Mouse (Mus musculus) CH12.LX (cell line): ENCODE measurements around the gene Rft1. TPM values are rescaled to one million over a fixed set of nuclear protein-coding genes. Genes with fewer than 3 reads are reported as not detected.
A peak's percentile ranks its signal among the peaks of the same experiment; 100 is the strongest.

Experiments used
- DNase-seq: peaks from one replicate; pipeline ENCODE4 v3.0.0-alpha.2; 2013; ENCODE audit errors: extremely low read depth
- H3K27ac ChIP-seq: 2 replicates; pipeline ENCODE4 v1.5.1; 2012; ENCODE audit warnings: low read depth, mild to moderate bottlenecking, control low read depth, moderate library complexity; ENCODE audit not compliant: insufficient read depth
- H3K27me3 ChIP-seq: replicated peaks from 2 replicates; pipeline ENCODE3; 2012; ENCODE audit warnings: inconsistent platforms
- H3K36me3 ChIP-seq, 2 experiments: replicated peaks in 1 of 2; 2 replicates each; pipeline versions ENCODE3 to v1.6.1; 2012; ENCODE audit warnings: inconsistent platforms in 1 of 2, low read length in 1 of 2, mild to moderate bottlenecking in 1 of 2, mixed read lengths in 1 of 2, moderate library complexity in 1 of 2; ENCODE audit not compliant: control insufficient read depth in 1 of 2, insufficient read depth in 1 of 2
- H3K4me1 ChIP-seq, 2 experiments: 2 replicates each; pipeline ENCODE4 v1.6.1; 2012; ENCODE audit warnings: inconsistent platforms in 1 of 2, moderate library complexity in 1 of 2; ENCODE audit not compliant: insufficient read depth in 2 of 2, control insufficient read depth in 1 of 2
- H3K4me2 ChIP-seq: 2 replicates; pipeline ENCODE4 v1.6.1; 2012; ENCODE audit warnings: low read depth, mild to moderate bottlenecking, control low read depth; ENCODE audit not compliant: poor library complexity, insufficient read depth, severe bottlenecking
- H3K4me3 ChIP-seq, 3 experiments: fragments of 150-350 bp in 1 of 3; sonication (generic) in 1 of 3; replicated peaks in 1 of 3; 2 replicates each; pipeline versions ENCODE3 to v1.5.1; 2011 to 2012; ENCODE audit warnings: low read depth in 2 of 3, low read length in 2 of 3, mild to moderate bottlenecking in 2 of 3, moderate library complexity in 2 of 3, control low read depth in 1 of 3, improper control_type of control experiment in 1 of 3, inconsistent platforms in 1 of 3, mixed read lengths in 1 of 3; ENCODE audit not compliant: poor library complexity in 1 of 3
- H3K79me2 ChIP-seq: replicated peaks from 2 replicates; pipeline ENCODE4 v1.6.1; 2012; ENCODE audit warnings: mild to moderate bottlenecking, moderate library complexity; ENCODE audit not compliant: control insufficient read depth, poor library complexity, insufficient read depth, severe bottlenecking; ENCODE audit errors: extremely low read depth
- H3K9ac ChIP-seq: 2 replicates; pipeline ENCODE4 v1.6.1; 2012; ENCODE audit warnings: low read depth, mild to moderate bottlenecking, control low read depth, moderate library complexity; ENCODE audit not compliant: insufficient read depth
- H3K9me3 ChIP-seq: replicated peaks from 2 replicates; pipeline ENCODE3; 2012; ENCODE audit warnings: low read length, inconsistent platforms, mixed read lengths
- CHD1 ChIP-seq: IDR thresholded peaks from 2 replicates; pipeline ENCODE4 v1.6.1; 2012; ENCODE audit warnings: low read depth, low read length, improper control_type of control experiment, inconsistent platforms
- CTCF ChIP-seq, 2 experiments: IDR thresholded peaks in 1 of 2; conservative IDR thresholded peaks in 1 of 2; 2 replicates each; pipeline ENCODE4 v1.5.1; 2011 to 2012; ENCODE audit warnings: low read depth in 2 of 2, low read length in 2 of 2, improper control_type of control experiment in 1 of 2, inconsistent platforms in 1 of 2, mild to moderate bottlenecking in 1 of 2, moderate library complexity in 1 of 2
- GABPA ChIP-seq: IDR thresholded peaks from 2 replicates; pipeline ENCODE4 v1.6.1; 2012; ENCODE audit warnings: low read depth, low read length, improper control_type of control experiment, inconsistent platforms; ENCODE audit not compliant: insufficient replicate concordance
- HCFC1 ChIP-seq: IDR thresholded peaks from 2 replicates; pipeline ENCODE4 v1.6.1; 2012; ENCODE audit warnings: low read depth, mild to moderate bottlenecking, inconsistent platforms, low read length, improper control_type of control experiment
- IRF4 ChIP-seq: IDR thresholded peaks from 2 replicates; pipeline ENCODE4 v1.6.1; 2014; ENCODE audit warnings: low read depth, mild to moderate bottlenecking, inconsistent platforms, low read length, improper control_type of control experiment
- JUN ChIP-seq: IDR thresholded peaks from 2 replicates; pipeline ENCODE4 v1.6.1; 2011; ENCODE audit warnings: low read depth, mild to moderate bottlenecking, low read length, improper control_type of control experiment, moderate library complexity; ENCODE audit not compliant: insufficient read depth
- JUND ChIP-seq: conservative IDR thresholded peaks from 2 replicates; pipeline ENCODE4 v1.6.1; 2011; ENCODE audit warnings: low read depth, low read length, improper control_type of control experiment
- MAFK ChIP-seq: IDR thresholded peaks from 2 replicates; pipeline ENCODE4 v1.6.1; 2011; ENCODE audit warnings: low read length, improper control_type of control experiment; ENCODE audit not compliant: insufficient replicate concordance
- MAX ChIP-seq: IDR thresholded peaks from 2 replicates; pipeline ENCODE4 v1.6.1; 2011; ENCODE audit warnings: low read length, improper control_type of control experiment
- MEF2A ChIP-seq: IDR thresholded peaks from 2 replicates; pipeline ENCODE4 v1.6.1; 2014; ENCODE audit warnings: low read depth, mild to moderate bottlenecking, inconsistent platforms, low read length, improper control_type of control experiment, borderline replicate concordance
- PAX5 ChIP-seq: IDR thresholded peaks from 2 replicates; pipeline ENCODE4 v1.6.1; 2012; ENCODE audit warnings: low read length, inconsistent platforms, mixed read lengths
- POLR2AphosphoS2 ChIP-seq: IDR thresholded peaks from 2 replicates; pipeline ENCODE4 v1.6.1; 2011; ENCODE audit warnings: low read depth, low read length, improper control_type of control experiment
- RAD21 ChIP-seq: IDR thresholded peaks from 2 replicates; pipeline ENCODE4 v1.6.1; 2011; ENCODE audit warnings: low read depth, mild to moderate bottlenecking, low read length, improper control_type of control experiment, moderate library complexity
- RCOR1 ChIP-seq: conservative IDR thresholded peaks from 2 replicates; pipeline ENCODE4 v1.6.1; 2012; ENCODE audit warnings: low read depth, mild to moderate bottlenecking, inconsistent platforms, low read length, improper control_type of control experiment
- SIN3A ChIP-seq: IDR thresholded peaks from 2 replicates; pipeline ENCODE4 v1.6.1; 2012; ENCODE audit warnings: low read length, improper control_type of control experiment, inconsistent platforms
- SMC3 ChIP-seq: IDR thresholded peaks from 2 replicates; pipeline ENCODE4 v1.6.1; 2011; ENCODE audit warnings: low read depth, low read length, improper control_type of control experiment
- TCF12 ChIP-seq: IDR thresholded peaks from 2 replicates; pipeline ENCODE4 v1.6.1; 2014; ENCODE audit warnings: low read depth, mild to moderate bottlenecking, inconsistent platforms, low read length, improper control_type of control experiment
- UBTF ChIP-seq: IDR thresholded peaks from 2 replicates; pipeline ENCODE4 v1.6.1; 2012; ENCODE audit warnings: low read depth, mild to moderate bottlenecking, inconsistent platforms, low read length, improper control_type of control experiment, moderate library complexity
- ZC3H11A ChIP-seq: IDR thresholded peaks from 2 replicates; pipeline ENCODE4 v1.6.1; 2012; ENCODE audit warnings: low read depth, mild to moderate bottlenecking, inconsistent platforms, low read length, improper control_type of control experiment
- ZMIZ1 ChIP-seq: IDR thresholded peaks from 2 replicates; pipeline ENCODE4 v1.6.1; 2012; ENCODE audit warnings: low read depth, mild to moderate bottlenecking, inconsistent platforms, low read length, improper control_type of control experiment
- dilution Hi-C: fragments of 300-500 bp; cut with MboI; formaldehyde crosslinking; loops from 2 replicates; pipeline ENCODE4 v1.14.3; 2020; ENCODE audit warnings: low sequenced_read_pairs; ENCODE audit not compliant: extremely low pct_unique_long_range_greater_than_20kb, extremely low pct_ligation_motif_present
- in situ Hi-C: fragments of 300-500 bp; cut with MboI; formaldehyde crosslinking; loops from 3 replicates; pipeline ENCODE4 v1.14.3; 2019; ENCODE audit warnings: low sequenced_read_pairs, low pct_ligation_motif_present, low pct_unique_long_range_greater_than_20kb, mixed read lengths
- polyA plus RNA-seq: library from polyadenylated mRNA; unstranded; fragments of >175 nt; gene quantifications from 2 replicates; pipeline ENCODE4 v1.2.1, GENCODE M21; 2012; ENCODE audit warnings: low read depth; ENCODE audit not compliant: insufficient read length
- total RNA-seq, 2 experiments: library from RNA; depleted of rRNA; stranded (reverse); fragments of 300-350 nt in 1 of 2; fragments of >200 nt in 1 of 2; gene quantifications; 2 replicates each; pipeline ENCODE4 v1.2.3; 2012 to 2014

Rft1 gene
- total and polyA plus RNA-seq, 3 experiments, result 13.5 to 26.0 (median 17.7) TPM

- in situ Hi-C loops, result no loop called here
These were observed 4.4 kb upstream of the Rft1 start for GRCm38 (mm10) chr14:30649745-30650144.

GRCm38 (mm10) chr14:30650969-30651368, 3.2 kb upstream of the Rft1 start:
- H3K9me3 ChIP-seq, result no peaks in the 10 kb centered on the region
- H3K36me3 ChIP-seq, result no peaks in the 10 kb centered on the region
- 0 out of 2 replicates have a peak, but pooled peaks have one; percentile 17 for TF ChIP-seq MEF2A
- no peak for TF ChIP-seq HCFC1
- TF ChIP-seq RAD21, result peak; percentile 80
- TF ChIP-seq CTCF (conservative IDR thresholded peaks at IDR 0.05 in 1 of 2, IDR thresholded peaks at IDR 0.05 in 1 of 2; ENCODE audit: low read depth in 2 of 2, low read length in 2 of 2), result peak in 1 of 2 experiments; percentile 82; a peak in 2 of 4 replicates
- TF ChIP-seq MAX, result 0 out of 2 replicates have a peak, but pooled peaks have one; percentile 18
- peak; percentile 25; the same call in 1 of the 2 replicates for TF ChIP-seq ZC3H11A
- peak; percentile 18; the same call in 1 of the 2 replicates for TF ChIP-seq TCF12
- peak; percentile 16; the same call in 1 of the 2 replicates for TF ChIP-seq IRF4
- TF ChIP-seq SMC3, result peak; percentile 87
- TF ChIP-seq JUND, result no peak
- no peak for TF ChIP-seq POLR2AphosphoS2
- no peak for TF ChIP-seq RCOR1
- H3K79me2 ChIP-seq, result no peaks in the 10 kb centered on the region; the same call in 1 of the 2 replicates
- H3K27ac ChIP-seq, result no peak overlapping the region
- no peaks in the 10 kb centered on the region for H3K27me3 ChIP-seq
- H3K4me2 ChIP-seq, result no peak overlapping the region
- H3K9ac ChIP-seq, result no peak overlapping the region
- no peak overlapping the region for H3K4me3 ChIP-seq
- H3K4me1 ChIP-seq, result peaks cover 7 to 50% of the 10 kb centered on the region in 2 experiments
- DNase-seq, result peak; percentile 58
- in situ Hi-C loops (no loop called here), dilution Hi-C loops (no loop called here)

More at GRCm38 (mm10) chr14:30649745-30650144, 4.4 kb upstream of the Rft1 start:
- Histone ChIP-seq H3K9ac (no peak overlapping the region), H3K4me2 (no peak overlapping the region), H3K27ac (no peak overlapping the region), H3K27me3 (no peaks in the 10 kb centered on the region), H3K4me3 (no peak overlapping the region), H3K36me3 (no peaks in the 10 kb centered on the region), H3K4me1 (peaks cover 11 to 51% of the 10 kb centered on the region in 2 experiments), H3K79me2 (no peaks in the 10 kb centered on the region), H3K9me3 (no peaks in the 10 kb centered on the region)
- dilution Hi-C loops, result no loop called here
- TF ChIP-seq IRF4 (no peak), JUN (no peak), CHD1 (no peak), SIN3A (no peak), CTCF (conservative IDR thresholded peaks at IDR 0.05 in 1 of 2, IDR thresholded peaks at IDR 0.05 in 1 of 2; ENCODE audit: low read depth in 2 of 2, low read length in 2 of 2) (no peak), MAFK (no peak), ZMIZ1 (no peak), UBTF (no peak), RCOR1 (no peak), RAD21 (no peak), PAX5 (no peak), GABPA (no peak)
- no peak for DNase-seq
